Mouse (Mus musculus) embryonic facial prominence, embryonic 12.5 days (tissue): ENCODE measurements around the gene Dnah1. TPM values are rescaled to one million over a fixed set of nuclear protein-coding genes. Genes with fewer than 3 reads are reported as not detected.

Experiments
- polyA plus RNA-seq: library from polyadenylated mRNA; unstranded; fragments of >200 nt; fragmentation: Nextera tagmentation; extraction: Ambion mirVana; gene quantifications from 2 replicates; pipeline ENCODE4 v1.2.1, GENCODE M21; 2016

Dnah1 gene
- polyA plus RNA-seq, 1 experiment from 2014 or later: 8.6 TPM

Other genes with a start within 250 kb of the Dnah1 start
- gene Smim4, start 194.9 kb downstream of the Dnah1 start, polyA plus RNA-seq: 59.1 and 64.8 TPM in 2 replicates
- gene Nt5dc2, start 192.8 kb downstream of the Dnah1 start, polyA plus RNA-seq: 455 and 459 TPM in 2 replicates
- 28.4 and 29.6 TPM in 2 replicates for gene Stab1, start 155.3 kb downstream of the Dnah1 start, polyA plus RNA-seq
- 67.1 and 90.7 TPM in 2 replicates for gene Tnnc1, start 115.6 kb downstream of the Dnah1 start, polyA plus RNA-seq
- gene Nisch, start 107.0 kb downstream of the Dnah1 start, polyA plus RNA-seq: 503 and 527 TPM in 2 replicates
- 1.1 and 1.2 TPM in 2 replicates for gene Sema3g, start 106.0 kb downstream of the Dnah1 start, polyA plus RNA-seq
- gene Phf7, start 72.6 kb downstream of the Dnah1 start, polyA plus RNA-seq: 13.1 and 13.6 TPM in 2 replicates
- 101 and 104 TPM in 2 replicates for gene Bap1, start 72.4 kb downstream of the Dnah1 start, polyA plus RNA-seq
- gene Capn7, start 12.7 kb upstream of the Dnah1 start, polyA plus RNA-seq: 40.7 and 43.6 TPM in 2 replicates
- gene Sh3bp5, start 112.2 kb upstream of the Dnah1 start, polyA plus RNA-seq: 34.7 and 36.3 TPM in 2 replicates
- 27.7 and 28.0 TPM in 2 replicates for gene Eaf1, start 170.5 kb upstream of the Dnah1 start, polyA plus RNA-seq
- gene Mettl6, start 171.1 kb upstream of the Dnah1 start, polyA plus RNA-seq: 85.6 and 87.2 TPM in 2 replicates